Mouse (Mus musculus): ENCODE data around the gene Gm13271. TPM values are rescaled to one million over a fixed set of nuclear protein-coding genes. Genes with fewer than 3 reads are reported as not detected.

Gm13271 gene
- polyA plus RNA-seq, 1 experiment from 2014 or later, result not detected

DNA sequence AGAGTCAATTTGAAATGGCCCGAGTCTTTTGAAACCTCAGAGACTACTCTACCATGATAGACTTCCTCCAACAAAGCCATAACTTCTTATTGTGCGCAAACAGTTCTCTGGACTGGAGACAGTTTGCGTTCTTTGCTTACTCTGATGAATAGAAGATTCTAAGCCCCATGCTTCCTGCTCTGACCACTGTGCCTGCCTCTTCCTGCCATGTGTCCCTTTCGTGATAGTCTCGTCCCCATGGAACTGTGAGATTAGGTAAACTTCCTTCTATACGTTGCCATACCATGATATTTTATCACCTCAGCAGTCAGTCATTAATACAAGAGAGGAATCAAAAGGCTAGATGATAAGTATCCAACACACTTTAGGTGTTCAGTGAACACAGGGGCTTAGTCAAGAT lies 27.9 kb upstream of the Gm13271 start:
- Histone ChIP-seq H3K4me2 (no peak overlapping the region), H3K27ac (ENCODE audit: low read depth, low read length) (no peak overlapping the region), H3K27me3 (ENCODE audit: control insufficient read depth, insufficient read depth, low read length) (no peaks in the 10 kb centered on the region), H3K9ac (ENCODE audit: low read depth, low read length) (no peak overlapping the region), H3K4me1 (ENCODE audit: control insufficient read depth, insufficient read depth, low read length) (no peaks in the 10 kb centered on the region), H3K9me3 (replicated peaks; ENCODE audit: control insufficient read depth, low read length) (no peaks in the 10 kb centered on the region), H3K36me3 (ENCODE audit: control insufficient read depth, insufficient read depth, low read length) (no peaks in the 10 kb centered on the region), H3K4me3 (ENCODE audit: low read depth, low read length) (no peak overlapping the region)
- 74% methylated on average over 6 of the region's 6 CpGs for WGBS (ENCODE audit: insufficient replicate concordance)
- no peak for ATAC-seq (replicated peaks; ENCODE audit: insufficient number of reproducible peaks, low FRiP score, low TSS enrichment)

- Histone ChIP-seq H3K4me3 (ENCODE audit: low read depth, low read length) (no peak overlapping the region), H3K9ac (ENCODE audit: low read depth, low read length) (no peak overlapping the region), H3K4me2 (no peak overlapping the region), H3K4me1 (ENCODE audit: control insufficient read depth, insufficient read depth, low read length) (no peaks in the 10 kb centered on the region), H3K9me3 (replicated peaks; ENCODE audit: control insufficient read depth, low read length) (no peaks in the 10 kb centered on the region), H3K27ac (ENCODE audit: low read depth, low read length) (no peak overlapping the region), H3K36me3 (ENCODE audit: control insufficient read depth, insufficient read depth, low read length) (no peaks in the 10 kb centered on the region), H3K27me3 (ENCODE audit: control insufficient read depth, insufficient read depth, low read length) (no peaks in the 10 kb centered on the region)
- ATAC-seq (replicated peaks; ENCODE audit: insufficient number of reproducible peaks, low FRiP score, low TSS enrichment), result no peak
- WGBS (ENCODE audit: insufficient replicate concordance), result 10% methylated on average over 1 of the region's 1 CpGs
Measured at GRCm38 (mm10) chr4:88727324-88727723, 27.3 kb upstream of the Gm13271 start.

- Histone ChIP-seq H3K4me2 (no peak overlapping the region), H3K9me3 (replicated peaks; ENCODE audit: control insufficient read depth, low read length) (no peaks in the 10 kb centered on the region), H3K9ac (ENCODE audit: low read depth, low read length) (no peak overlapping the region), H3K27ac (ENCODE audit: low read depth, low read length) (no peak overlapping the region), H3K4me1 (ENCODE audit: control insufficient read depth, insufficient read depth, low read length) (no peaks in the 10 kb centered on the region), H3K27me3 (ENCODE audit: control insufficient read depth, insufficient read depth, low read length) (no peaks in the 10 kb centered on the region), H3K36me3 (ENCODE audit: control insufficient read depth, insufficient read depth, low read length) (no peaks in the 10 kb centered on the region), H3K4me3 (ENCODE audit: low read depth, low read length) (no peak overlapping the region)
- WGBS (ENCODE audit: insufficient replicate concordance), result 4% methylated on average over 2 of the region's 2 CpGs
- no peak for ATAC-seq (replicated peaks; ENCODE audit: insufficient number of reproducible peaks, low FRiP score, low TSS enrichment)
Measured at GRCm38 (mm10) chr4:88738480-88738879, 16.2 kb upstream of the Gm13271 start.

- no peaks in the 10 kb centered on the region for H3K4me1 ChIP-seq (ENCODE audit: control insufficient read depth, insufficient read depth, low read length)
- ATAC-seq (replicated peaks; ENCODE audit: insufficient number of reproducible peaks, low FRiP score, low TSS enrichment), result no peak
- no peak overlapping the region for H3K4me3 ChIP-seq (ENCODE audit: low read depth, low read length)
- WGBS (ENCODE audit: insufficient replicate concordance), result 86% methylated on average over 6 of the region's 6 CpGs
- no peaks in the 10 kb centered on the region for H3K9me3 ChIP-seq (replicated peaks; ENCODE audit: control insufficient read depth, low read length)
- H3K27me3 ChIP-seq (ENCODE audit: control insufficient read depth, insufficient read depth, low read length), result no peaks in the 10 kb centered on the region
- H3K27ac ChIP-seq (ENCODE audit: low read depth, low read length), result no peak overlapping the region
- H3K9ac ChIP-seq (ENCODE audit: low read depth, low read length), result no peak overlapping the region
- no peaks in the 10 kb centered on the region for H3K36me3 ChIP-seq (ENCODE audit: control insufficient read depth, insufficient read depth, low read length)
- no peak overlapping the region for H3K4me2 ChIP-seq
Measured at GRCm38 (mm10) chr4:88739036-88739435, 15.6 kb upstream of the Gm13271 start.

DNA sequence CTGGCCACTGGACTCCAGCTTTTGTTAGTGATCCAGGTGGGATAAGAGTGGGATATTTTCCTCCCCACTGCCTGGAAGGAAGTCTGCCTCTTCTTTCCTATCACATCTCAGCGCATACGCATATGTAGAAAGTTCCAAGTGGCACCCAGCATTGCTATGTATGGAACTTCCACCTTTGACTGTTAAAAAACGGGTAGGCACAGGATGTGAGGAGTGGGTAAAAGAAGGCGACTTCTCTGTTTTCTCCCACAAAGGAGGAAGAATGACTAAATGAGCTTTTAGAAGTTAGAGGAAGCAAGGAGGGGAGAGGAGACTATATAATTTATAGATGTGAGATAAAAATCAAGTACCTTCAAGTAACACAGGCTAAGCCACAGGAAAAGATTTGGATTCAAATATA lies 13.2 kb upstream of the Gm13271 start:
- 81% methylated on average over 4 of the region's 4 CpGs for WGBS (ENCODE audit: insufficient replicate concordance)

GRCm38 (mm10) chr4:88742771-88743371 lies 11.8 kb upstream of the Gm13271 start:
- H3K27me3 ChIP-seq (ENCODE audit: control insufficient read depth, insufficient read depth, low read length), result no peaks in the 10 kb centered on the region
- H3K9me3 ChIP-seq (replicated peaks; ENCODE audit: control insufficient read depth, low read length), result no peaks in the 10 kb centered on the region
- no peak for ATAC-seq (replicated peaks; ENCODE audit: insufficient number of reproducible peaks, low FRiP score, low TSS enrichment)
- H3K4me2 ChIP-seq, result no peak overlapping the region
- WGBS (ENCODE audit: insufficient replicate concordance), result 77% methylated on average over 7 of the region's 7 CpGs
- no peaks in the 10 kb centered on the region for H3K36me3 ChIP-seq (ENCODE audit: control insufficient read depth, insufficient read depth, low read length)
- no peak overlapping the region for H3K27ac ChIP-seq (ENCODE audit: low read depth, low read length)
- H3K4me3 ChIP-seq (ENCODE audit: low read depth, low read length), result no peak overlapping the region
- no peak overlapping the region for H3K9ac ChIP-seq (ENCODE audit: low read depth, low read length)
- H3K4me1 ChIP-seq (ENCODE audit: control insufficient read depth, insufficient read depth, low read length), result no peaks in the 10 kb centered on the region

More for the DNA sequence above, 13.2 kb upstream of the Gm13271 start:
- no peaks in the 10 kb centered on the region for H3K36me3 ChIP-seq (ENCODE audit: control insufficient read depth, insufficient read depth, low read length)
- H3K27ac ChIP-seq (ENCODE audit: low read depth, low read length), result no peak overlapping the region
- H3K4me1 ChIP-seq (ENCODE audit: control insufficient read depth, insufficient read depth, low read length), result no peaks in the 10 kb centered on the region
- H3K4me2 ChIP-seq, result no peak overlapping the region
- H3K9me3 ChIP-seq (replicated peaks; ENCODE audit: control insufficient read depth, low read length), result no peaks in the 10 kb centered on the region
- no peak for ATAC-seq (replicated peaks; ENCODE audit: insufficient number of reproducible peaks, low FRiP score, low TSS enrichment)
- H3K27me3 ChIP-seq (ENCODE audit: control insufficient read depth, insufficient read depth, low read length), result no peaks in the 10 kb centered on the region
- H3K4me3 ChIP-seq (ENCODE audit: low read depth, low read length), result no peak overlapping the region
- H3K9ac ChIP-seq (ENCODE audit: low read depth, low read length), result no peak overlapping the region

- no peak for ATAC-seq (replicated peaks; ENCODE audit: insufficient number of reproducible peaks, low FRiP score, low TSS enrichment)
- 66% methylated on average over 3 of the region's 3 CpGs for WGBS (ENCODE audit: insufficient replicate concordance)
- no peak overlapping the region for H3K9ac ChIP-seq (ENCODE audit: low read depth, low read length)
Measured at GRCm38 (mm10) chr4:88744207-88744606, 10.5 kb upstream of the Gm13271 start.

GRCm38 (mm10) chr4:88749926-88750325 lies 4.7 kb upstream of the Gm13271 start:
- no peaks in the 10 kb centered on the region for H3K4me1 ChIP-seq (ENCODE audit: control insufficient read depth, insufficient read depth, low read length)
- H3K36me3 ChIP-seq (ENCODE audit: control insufficient read depth, insufficient read depth, low read length), result no peaks in the 10 kb centered on the region
- WGBS (ENCODE audit: insufficient replicate concordance), result 54% methylated on average over 6 of the region's 6 CpGs
- no peak overlapping the region for H3K9ac ChIP-seq (ENCODE audit: low read depth, low read length)
- no peak overlapping the region for H3K27ac ChIP-seq (ENCODE audit: low read depth, low read length)
- no peak overlapping the region for H3K4me3 ChIP-seq (ENCODE audit: low read depth, low read length)
- no peaks in the 10 kb centered on the region for H3K27me3 ChIP-seq (ENCODE audit: control insufficient read depth, insufficient read depth, low read length)
- ATAC-seq (replicated peaks; ENCODE audit: insufficient number of reproducible peaks, low FRiP score, low TSS enrichment), result no peak
- no peaks in the 10 kb centered on the region for H3K9me3 ChIP-seq (replicated peaks; ENCODE audit: control insufficient read depth, low read length)
- H3K4me2 ChIP-seq, result no peak overlapping the region

More at GRCm38 (mm10) chr4:88744207-88744606, 10.5 kb upstream of the Gm13271 start:
- no peaks in the 10 kb centered on the region for H3K36me3 ChIP-seq (ENCODE audit: control insufficient read depth, insufficient read depth, low read length)
- H3K4me1 ChIP-seq (ENCODE audit: control insufficient read depth, insufficient read depth, low read length), result no peaks in the 10 kb centered on the region
- H3K4me3 ChIP-seq (ENCODE audit: low read depth, low read length), result no peak overlapping the region
- H3K27me3 ChIP-seq (ENCODE audit: control insufficient read depth, insufficient read depth, low read length), result no peaks in the 10 kb centered on the region
- no peak overlapping the region for H3K4me2 ChIP-seq
- H3K27ac ChIP-seq (ENCODE audit: low read depth, low read length), result no peak overlapping the region
- H3K9me3 ChIP-seq (replicated peaks; ENCODE audit: control insufficient read depth, low read length), result no peaks in the 10 kb centered on the region
